16 mouse cellular contexts compared by ENCODE assay signal in the genomic region with DNA sequence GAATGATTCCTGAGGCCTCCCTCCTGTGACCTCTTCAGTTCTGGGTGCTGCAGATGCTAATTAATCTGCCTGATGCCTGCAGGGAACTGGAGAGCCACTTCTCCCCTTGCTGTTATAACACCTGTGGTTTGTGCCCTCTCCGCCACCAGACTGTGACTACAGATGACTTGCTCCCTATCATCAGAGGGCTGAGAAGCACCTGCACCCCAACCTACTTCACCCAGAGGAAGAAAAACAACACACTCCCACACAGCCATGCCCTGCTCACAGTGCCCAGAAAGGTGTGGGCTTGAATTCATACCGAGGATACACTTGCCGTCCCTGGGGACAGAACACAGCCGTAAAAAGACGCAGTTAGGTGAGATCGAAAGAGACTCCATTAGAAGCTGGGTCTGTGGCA.
"Had no signal": no experiment of that assay in that cellular context is flagged by ENCODE, and none has a peak within 500 bp of the region (broad histone marks: within the 10 kb centered on the region; RNA-seq: fewer than 3 reads in every experiment).

No protein-coding gene starts in this region.

- ATAC-seq: liver, postnatal 0 days had no signal

- H3K27ac ChIP-seq: kidney, postnatal 0 days; limb, embryonic 12.5 days; liver, embryonic 13.5 days; lung, embryonic 15.5 days; midbrain, embryonic 12.5 days; neural tube, embryonic 12.5 days; stomach, embryonic 15.5 days had no signal

- H3K4me2 ChIP-seq: limb, embryonic 12.5 days; liver, embryonic 13.5 days; lung, embryonic 15.5 days; midbrain, embryonic 12.5 days; neural tube, embryonic 12.5 days; stomach, embryonic 15.5 days had no signal

- H3K36me3 ChIP-seq: limb, embryonic 12.5 days; liver, embryonic 13.5 days; lung, embryonic 15.5 days; midbrain, embryonic 12.5 days; neural tube, embryonic 12.5 days; stomach, embryonic 15.5 days had no signal

- H3K27me3 ChIP-seq: limb, embryonic 12.5 days; lung, embryonic 15.5 days; neural tube, embryonic 12.5 days; stomach, embryonic 15.5 days had no signal

- DNase-seq: kidney, adult 11 months; kidney, adult 9 months; kidney, postnatal 36 days; liver; liver, embryonic 13.5 days; liver, postnatal 0 days; lung, postnatal 14 days; right cerebral cortex, adult 18-20 months; right cerebral cortex, postnatal 25 days had no signal

- H3K9ac ChIP-seq: limb, embryonic 12.5 days; liver, embryonic 13.5 days; liver, postnatal 0 days; lung, embryonic 15.5 days; midbrain, embryonic 12.5 days; neural tube, embryonic 12.5 days; stomach, embryonic 15.5 days had no signal

- H3K4me3 ChIP-seq: limb, embryonic 12.5 days; liver, embryonic 13.5 days; lung, embryonic 15.5 days; midbrain, embryonic 12.5 days; myocyte; neural tube, embryonic 12.5 days; stomach, embryonic 15.5 days had no signal

- H3K9me3 ChIP-seq: limb, embryonic 12.5 days; liver, embryonic 13.5 days; lung, embryonic 15.5 days; midbrain, embryonic 12.5 days; neural tube, embryonic 12.5 days; stomach, embryonic 15.5 days had no signal
